Mouse (Mus musculus) E14TG2a.4 (cell line): ENCODE data around the gene Gm8279.
"Not testable (repeated sequence)": the region's sequence is repeated elsewhere in the genome, so short reads cannot be mapped to it uniquely, and the experiment has no call there.

ENCODE experiments used
- CTCF ChIP-seq: conservative IDR thresholded peaks from 2 replicates; pipeline ENCODE4 v1.5.1; 2014; ENCODE audit warnings: low read length
- NANOG ChIP-seq: IDR thresholded peaks from 2 replicates; pipeline ENCODE4 v1.6.1; 2014; ENCODE audit warnings: borderline replicate concordance, low read length, mixed read lengths
- POU5F1 ChIP-seq: IDR thresholded peaks from 2 replicates; pipeline ENCODE4 v1.6.1; 2014; ENCODE audit warnings: low read length, borderline replicate concordance

DNA sequence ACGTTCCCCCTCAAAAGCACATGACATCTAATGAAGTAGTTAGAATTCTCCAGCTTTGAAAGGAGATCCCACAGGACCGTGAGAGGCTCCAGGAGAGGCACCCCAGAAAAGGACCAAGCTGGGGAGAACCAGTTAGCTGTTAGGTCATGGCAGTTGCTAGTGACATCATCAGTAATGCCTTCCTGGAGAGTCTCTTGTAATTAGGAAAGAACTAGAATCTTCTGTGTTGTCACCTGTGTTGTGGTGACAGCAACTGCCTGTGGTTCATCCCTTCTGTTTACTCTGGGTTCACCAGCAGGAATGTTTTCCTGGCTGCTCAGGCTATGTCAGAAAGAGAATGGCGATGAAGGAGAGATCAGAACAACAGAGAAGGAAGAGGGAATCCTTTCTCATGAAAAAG is 54.2 kb downstream of the Gm8279 start, which contains the start of gene Gm8271:
- not testable (repeated sequence) for TF ChIP-seq CTCF, POU5F1, NANOG
